Mouse (Mus musculus): ENCODE data around the gene Fam71d.
A peak's percentile ranks its signal among the peaks of the same experiment; 100 is the strongest.

Gene Fam71d

GRCm38 (mm10) chr12:78691325-78691724 is at the start of gene Fam71d:
TSS of gene Fam71d (plus strand) at chr12:78691535.
- DNase-seq (ENCODE audit: low spot score) = no peak

- DNase-seq (ENCODE audit: low spot score) = no peak
Measured at GRCm38 (mm10) chr12:78643691-78644090, 47.6 kb upstream of the Fam71d start.

GRCm38 (mm10) chr12:78645282-78645681 is 46.1 kb upstream of the Fam71d start:
- no peak for DNase-seq (ENCODE audit: low spot score)

- no peak for DNase-seq (ENCODE audit: low spot score)
Measured at GRCm38 (mm10) chr12:78659718-78660304, 31.5 kb upstream of the Fam71d start.

DNA sequence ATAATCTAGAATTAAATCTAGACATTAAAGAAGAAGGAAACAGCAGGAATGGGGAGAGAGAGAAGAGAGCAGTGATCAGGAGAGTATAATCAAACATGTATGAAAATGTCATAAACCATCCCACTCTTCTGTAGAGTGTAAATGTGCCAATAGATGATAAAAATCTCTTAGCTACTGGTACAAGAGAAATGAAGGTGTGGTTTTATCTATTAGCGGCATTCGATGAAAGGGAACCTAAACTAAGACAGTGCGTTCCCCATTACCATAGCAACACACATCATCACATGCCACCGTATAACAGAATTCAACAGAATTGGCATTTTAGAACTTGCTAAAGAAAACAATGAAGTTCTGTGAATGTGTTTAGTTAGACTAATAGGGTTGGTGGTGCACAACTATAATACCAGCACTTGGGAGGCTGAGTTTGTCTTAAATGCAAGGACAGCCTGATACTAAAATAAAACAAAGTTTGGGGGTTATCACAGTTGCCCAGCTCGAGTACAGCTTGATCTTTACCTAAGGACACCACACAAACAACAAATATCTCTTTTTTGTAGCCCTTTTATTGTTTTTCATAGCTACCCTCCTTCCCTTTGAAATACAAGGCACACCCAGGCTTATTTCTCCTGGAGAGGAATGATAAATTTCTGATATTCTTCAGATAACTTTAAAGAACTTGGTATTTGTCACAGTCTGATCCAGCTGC is 13.1 kb upstream of the Fam71d start:
- no peak for DNase-seq (ENCODE audit: low spot score)

DNA sequence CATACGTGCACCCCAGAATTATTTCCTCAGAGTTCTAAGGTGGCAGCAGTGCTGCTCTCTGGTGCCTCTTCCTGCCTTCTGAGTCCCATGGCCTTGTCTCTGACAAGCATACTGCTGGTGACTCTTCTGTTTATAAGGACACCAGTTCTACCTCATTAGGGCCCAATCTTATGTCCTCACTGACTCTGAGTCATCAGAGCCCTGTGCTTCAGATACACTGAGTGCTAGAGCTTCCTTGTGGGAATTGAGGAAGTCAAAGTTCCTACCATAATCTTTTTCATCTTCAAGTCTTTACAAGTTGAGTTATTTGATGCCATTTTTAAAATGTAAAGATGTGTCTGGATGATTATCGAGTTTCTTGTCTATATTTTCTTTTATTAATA is 12.5 kb upstream of the Fam71d start:
- no peak for DNase-seq (ENCODE audit: low spot score)

DNA sequence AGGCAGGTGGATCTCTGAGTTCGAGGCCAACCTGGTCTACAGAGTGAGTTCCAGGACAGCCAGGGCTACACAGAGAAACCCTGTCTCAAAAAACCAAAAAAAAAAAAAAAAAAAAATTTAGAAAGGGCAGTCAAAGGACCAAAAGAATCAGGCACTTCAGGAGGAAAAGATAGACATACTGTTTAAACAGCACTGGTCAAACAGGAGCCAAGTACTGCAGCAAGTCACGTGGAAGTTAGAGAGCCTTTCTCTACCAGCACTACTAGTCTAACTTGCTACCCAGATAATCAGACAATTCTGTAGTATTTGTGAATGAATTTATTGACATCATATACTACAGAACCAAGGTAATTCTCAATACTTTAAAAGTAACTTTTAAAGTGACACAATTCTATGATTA is 10.3 kb upstream of the Fam71d start:
- DNase-seq (ENCODE audit: low spot score) = no peak

- DNase-seq (ENCODE audit: low spot score) = no peak
Measured at GRCm38 (mm10) chr12:78682279-78682678, 9.1 kb upstream of the Fam71d start.

DNA sequence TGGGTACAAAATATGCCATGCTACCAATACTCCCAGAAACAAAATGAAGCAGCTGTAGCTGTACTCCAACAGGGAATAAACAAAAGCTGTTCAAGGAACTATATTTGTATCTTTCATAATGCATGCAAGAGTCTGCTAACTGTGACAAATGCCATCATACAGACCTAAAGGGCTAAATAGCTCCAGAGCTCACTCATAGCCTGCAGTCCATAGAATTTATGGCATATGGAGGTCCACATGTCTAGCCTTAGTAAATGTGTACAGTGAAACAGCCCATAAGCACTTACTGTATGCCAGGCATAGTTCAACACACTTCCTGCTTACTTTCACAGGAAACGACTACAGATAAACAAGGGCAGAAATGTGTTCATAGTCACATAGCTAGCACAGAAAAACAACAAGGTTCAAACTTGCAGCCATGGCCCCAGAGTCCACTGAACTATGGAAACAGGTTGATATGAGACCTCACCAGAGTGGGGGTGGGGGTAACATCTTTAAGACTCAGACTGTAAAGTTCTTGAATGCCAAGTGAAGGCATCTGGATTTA is 5.6 kb upstream of the Fam71d start:
- no peak for DNase-seq (ENCODE audit: low spot score)

- DNase-seq (ENCODE audit: low spot score) = no peak
Measured at GRCm38 (mm10) chr12:78688876-78689275, 2.5 kb upstream of the Fam71d start.

DNA sequence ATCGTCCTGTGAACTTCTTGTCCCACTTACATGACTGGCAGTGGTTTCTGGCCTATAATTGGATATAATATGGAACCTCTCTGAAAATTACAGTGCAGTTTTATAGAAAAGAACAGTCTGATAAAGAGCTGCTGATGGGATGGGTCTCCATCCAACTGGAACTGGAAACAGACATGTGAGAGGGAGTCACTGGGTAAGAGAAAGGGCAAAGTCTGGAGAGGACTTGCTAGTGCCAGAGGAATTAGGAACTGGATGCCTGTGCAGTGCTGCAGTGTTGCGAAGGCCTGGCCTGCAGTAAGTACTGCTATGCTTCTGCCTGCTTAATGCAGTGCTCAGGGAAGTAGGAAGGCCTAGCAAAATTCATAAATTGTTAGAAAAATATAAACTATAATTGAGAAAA is 1.9 kb downstream of the Fam71d start:
- DNase-seq (ENCODE audit: low spot score) = no peak

- no peak for DNase-seq (ENCODE audit: low spot score)
Measured at GRCm38 (mm10) chr12:78717783-78718182, 26.4 kb downstream of the Fam71d start.

- no peak for DNase-seq (ENCODE audit: low spot score)
Measured at GRCm38 (mm10) chr12:78727723-78728122, 36.4 kb downstream of the Fam71d start.

- peak; percentile 17 for DNase-seq (ENCODE audit: low spot score)
Measured at GRCm38 (mm10) chr12:78739633-78740032, 48.3 kb downstream of the Fam71d start.

DNA sequence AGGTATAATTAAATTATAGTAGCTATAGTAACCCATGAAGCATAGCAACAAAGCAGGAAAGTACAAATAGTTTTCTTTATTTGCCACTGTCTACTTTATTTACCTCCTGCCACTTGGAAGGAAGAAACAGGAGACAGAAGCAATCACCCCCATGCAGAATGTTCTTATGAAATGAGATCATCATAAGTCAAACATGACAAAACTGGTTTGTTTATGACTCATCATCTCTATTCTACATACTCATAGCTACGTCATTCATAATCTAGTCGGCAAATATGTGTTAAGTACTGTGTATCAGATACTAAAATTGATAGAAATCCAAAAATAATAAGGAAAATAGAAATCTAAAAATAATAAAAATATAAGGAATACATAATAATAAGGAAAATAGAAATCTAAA is 49.0 kb downstream of the Fam71d start:
- DNase-seq (ENCODE audit: low spot score) = no peak

DNA sequence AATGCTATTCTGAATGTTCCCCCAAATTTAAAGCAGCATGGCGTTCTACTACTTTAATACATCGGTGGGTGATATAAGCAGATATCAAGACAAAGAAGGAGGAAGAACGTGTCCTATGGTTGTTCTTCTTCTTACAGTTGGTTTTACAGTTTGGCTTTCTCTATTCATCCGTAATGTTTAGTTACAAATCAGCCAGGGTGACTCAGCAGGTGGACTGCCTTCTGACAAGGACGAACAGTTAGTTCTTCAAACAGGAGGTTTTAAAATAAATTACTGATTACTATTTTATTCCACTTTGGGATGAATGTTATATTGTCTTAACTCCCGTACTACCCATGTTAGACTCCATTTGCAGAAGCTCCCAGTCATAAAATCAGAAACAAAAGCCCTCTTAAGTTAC is 54.9 kb downstream of the Fam71d start:
- no peak for DNase-seq (ENCODE audit: low spot score)

GRCm38 (mm10) chr12:78747406-78747805 is 56.1 kb downstream of the Fam71d start:
- no peak for DNase-seq (ENCODE audit: low spot score)

DNA sequence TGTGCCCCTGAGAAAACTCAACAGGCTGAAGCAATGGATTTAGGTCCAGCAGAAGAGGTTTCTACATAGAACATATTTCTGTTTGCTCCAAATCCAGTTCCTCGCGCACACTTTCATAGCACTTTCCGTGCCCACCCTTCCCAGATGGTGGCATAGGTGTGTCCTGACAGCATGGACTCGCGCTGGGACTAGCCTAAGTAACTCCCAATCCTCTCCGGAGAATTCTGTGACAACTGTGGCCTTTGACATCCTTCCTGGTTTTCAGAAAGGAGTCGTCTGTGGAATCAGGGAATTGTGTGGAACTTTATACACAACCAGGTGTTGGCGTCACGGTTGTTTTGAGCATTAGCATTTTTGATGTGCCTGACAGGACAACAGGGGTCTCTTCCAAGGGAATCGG is 56.8 kb downstream of the Fam71d start:
- no peak for DNase-seq (ENCODE audit: low spot score)

DNA sequence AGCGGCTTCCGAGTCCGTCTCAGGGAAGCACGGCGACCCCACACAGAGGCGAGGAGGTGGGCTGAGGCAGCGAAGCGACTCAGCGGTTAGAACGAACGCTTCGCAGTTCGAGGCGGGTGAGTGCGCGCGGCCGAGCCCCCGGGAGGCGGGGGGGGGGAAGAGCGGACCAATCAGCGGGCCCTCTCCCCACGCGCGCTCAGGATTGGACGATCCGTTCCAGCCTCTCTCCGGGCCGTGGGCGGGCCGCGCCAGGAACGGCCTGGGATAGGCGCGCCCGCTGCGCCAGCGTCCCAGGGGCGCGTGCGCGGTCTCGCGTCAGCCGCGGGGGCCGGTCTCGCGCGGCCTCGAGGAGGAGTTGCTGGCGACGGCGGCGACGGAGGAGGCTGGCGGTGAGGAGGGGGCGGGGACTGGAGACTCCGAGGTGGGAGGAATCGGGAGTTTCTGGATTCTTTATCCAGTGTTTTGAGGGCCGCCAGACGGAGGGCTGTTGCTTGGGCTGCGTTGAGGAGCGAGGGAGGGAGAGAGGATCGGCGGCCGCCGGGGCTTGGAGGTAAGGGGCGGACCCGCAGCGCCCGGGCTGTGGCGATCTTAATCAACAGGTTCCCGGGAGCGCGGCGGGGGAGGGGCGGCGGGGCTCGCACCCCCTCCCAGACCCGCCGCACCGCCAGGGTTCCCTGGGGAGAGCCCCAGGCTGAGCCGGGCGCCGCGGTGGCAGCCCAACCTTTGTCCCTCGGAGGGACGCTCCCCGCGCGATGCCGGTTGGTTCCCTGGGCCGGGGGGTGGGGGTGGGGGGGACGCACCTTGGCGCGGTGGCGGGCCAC is 57.4 kb downstream of the Fam71d start, which contains the start of gene Mpp5:
Mpp5 (plus strand) TSS at position 351 of the 821 bp plus-strand sequence.
- peak; percentile 96 for DNase-seq (ENCODE audit: low spot score)

GRCm38 (mm10) chr12:78749378-78749801 is 58.1 kb downstream of the Fam71d start:
- peak; percentile 80 for DNase-seq (ENCODE audit: low spot score)

DNA sequence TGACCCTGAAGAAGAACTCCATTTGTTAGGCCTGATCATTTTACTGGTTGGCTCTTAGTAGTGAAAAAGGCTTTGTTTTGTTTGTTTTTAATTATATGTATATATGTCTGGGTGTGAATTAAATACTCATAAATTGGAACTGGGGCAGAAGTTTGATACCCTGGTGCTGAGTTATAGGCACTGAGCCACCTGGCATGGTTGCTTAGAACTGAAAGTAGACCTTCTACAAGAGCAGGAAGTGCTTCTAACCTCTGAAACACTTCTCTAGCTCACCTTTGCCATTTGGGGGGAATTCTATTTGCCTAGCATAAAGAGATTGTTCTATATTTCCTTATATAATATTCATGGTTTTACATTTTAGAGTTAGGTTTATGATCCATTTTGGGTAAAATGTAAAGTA is 70.6 kb downstream of the Fam71d start:
- no peak for DNase-seq (ENCODE audit: low spot score)

- DNase-seq (ENCODE audit: low spot score) = peak; percentile 17
Measured at GRCm38 (mm10) chr12:78769031-78769713, 77.8 kb downstream of the Fam71d start.

Data from yolk sac, embryonic 10.5 days (tissue).